Mouse (Mus musculus): ENCODE data around the gene Golga4.

DNA sequence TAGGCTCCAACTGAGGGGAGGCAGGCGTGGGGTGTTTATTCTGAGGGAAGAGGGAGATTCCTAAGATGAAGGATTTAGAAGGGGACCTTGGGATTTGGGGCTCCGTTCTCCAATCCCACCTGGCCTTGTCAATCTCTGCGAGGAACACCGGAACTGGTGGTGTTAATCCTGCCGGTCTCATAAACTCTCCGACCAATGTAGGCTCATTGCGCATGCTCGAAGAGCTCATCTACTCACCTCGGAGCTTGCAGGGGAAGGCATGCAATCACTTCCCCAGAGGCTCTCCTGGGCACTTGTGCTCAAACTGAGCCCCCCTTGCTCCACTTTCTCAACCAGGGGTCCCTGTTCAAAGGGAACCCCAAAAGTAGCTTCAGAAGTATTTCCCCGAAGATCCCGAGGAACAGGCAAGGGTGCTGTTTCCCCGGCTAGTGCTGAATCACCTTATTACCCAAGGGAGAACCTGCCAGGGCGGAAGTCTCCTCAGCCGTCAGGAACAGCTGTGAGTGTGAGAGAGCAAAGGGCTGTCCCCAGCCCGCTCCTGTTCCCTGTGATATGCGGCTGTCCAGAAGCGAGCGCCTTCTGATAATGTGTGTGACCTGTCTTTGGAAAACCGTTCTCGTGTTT, 106.0 kb downstream of the Golga4 start:
- TF ChIP-seq MYOG (IDR thresholded peaks at IDR 0.05; ENCODE audit: control insufficient read depth in 1 of 3, insufficient read depth in 1 of 3, insufficient read length in 2 of 3, low read depth in 2 of 3) (no peak), CEBPB (IDR thresholded peaks at IDR 0.05; ENCODE audit: insufficient read depth, poor library complexity, severe bottlenecking) (no peak), SRF (IDR thresholded peaks at IDR 0.05; ENCODE audit: control insufficient read depth, insufficient read length, low read depth) (no peak), POLR2AphosphoS2 (IDR thresholded peaks at IDR 0.05; ENCODE audit: insufficient read length, low read depth) (no peak)
